ENCODE assay signal across 12 mouse cellular contexts in the genomic region with DNA sequence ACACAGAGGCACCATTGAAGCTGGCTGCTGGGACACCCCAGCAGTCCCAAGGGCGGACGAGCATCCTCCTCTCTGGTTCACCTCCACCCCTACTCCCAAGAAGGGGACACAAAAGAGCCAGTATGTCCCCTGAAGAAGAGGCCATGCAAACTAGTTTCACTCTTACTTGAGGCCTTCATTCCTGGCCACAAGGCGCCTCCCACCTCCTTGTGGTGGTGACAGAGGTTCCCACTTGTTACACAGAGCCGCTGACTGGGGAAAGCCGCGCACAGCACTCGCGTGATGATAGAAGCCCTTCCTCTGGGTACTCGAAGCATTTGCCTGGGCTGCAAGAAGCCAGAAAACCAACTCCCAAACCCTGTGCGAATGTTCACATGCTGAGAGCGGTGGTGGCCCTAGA. TPM values are rescaled to one million over a fixed set of nuclear protein-coding genes. Genes with fewer than 3 reads are reported as not detected.
DNase-seq lines count a peak whose midpoint lies in the region; ATAC-seq and TF ChIP-seq lines count a peak whose summit lies in the region.
"Had no signal": no experiment of that assay in that cellular context is flagged by ENCODE, and none has a peak within 500 bp of the region (broad histone marks: within the 10 kb centered on the region; RNA-seq: fewer than 3 reads in every experiment).

No protein-coding gene starts in this region.

- H3K4me3 ChIP-seq in kidney, postnatal 0 days (replicated peaks; ENCODE audit: low read depth, low read length): no peak overlapping the region
- H3K4me3 ChIP-seq: forebrain, embryonic 13.5 days; limb, embryonic 12.5 days had no signal

- WGBS in kidney, postnatal 0 days: 57% methylated on average over 11 of the region's 11 CpGs

- no peak overlapping the region for H3K4me2 ChIP-seq in kidney, postnatal 0 days (ENCODE audit: low read length)
- H3K4me2 ChIP-seq: forebrain, embryonic 13.5 days had no signal

- H3K4me1 ChIP-seq in kidney, postnatal 0 days (replicated peaks; ENCODE audit: insufficient read depth, low read length): peaks cover 71% of the 10 kb centered on the region

- no peak for TF ChIP-seq CTCF in kidney, postnatal 0 days (IDR thresholded peaks at IDR 0.05; ENCODE audit: low read depth)

- no peak for ATAC-seq in kidney, postnatal 0 days (replicated peaks; ENCODE audit: low FRiP score, low read depth)
- peak; percentile 77 for ATAC-seq in common myeloid progenitor, adult 5-6 weeks (replicated peaks; ENCODE audit: low read depth, poor library complexity, severe bottlenecking)
- ATAC-seq: forebrain, embryonic 13.5 days had no signal

- no peaks in the 10 kb centered on the region for H3K27me3 ChIP-seq in kidney, postnatal 0 days (ENCODE audit: insufficient read depth, low read length)
- H3K27me3 ChIP-seq: forebrain, embryonic 13.5 days; limb, embryonic 12.5 days had no signal

- peak overlapping the region; percentile 10; the same call in 1 of the 2 replicates for H3K27ac ChIP-seq in kidney, postnatal 0 days

- no peak overlapping the region for H3K9ac ChIP-seq in kidney, postnatal 0 days (ENCODE audit: low read depth, low read length)
- H3K9ac ChIP-seq: limb, embryonic 12.5 days had no signal

- H3K9me3 ChIP-seq in kidney, postnatal 0 days (replicated peaks; ENCODE audit: low read length): no peaks in the 10 kb centered on the region
- H3K9me3 ChIP-seq: forebrain, embryonic 13.5 days; limb, embryonic 12.5 days had no signal

- DNase-seq in embryo, embryonic 10 days (ENCODE audit: low spot score): peak; percentile 9
- no peak for DNase-seq in embryo, embryonic 9.5 days (ENCODE audit: extremely low spot score)
- no peak for DNase-seq in kidney, postnatal 0 days (ENCODE audit: low spot score)
- no peak for DNase-seq in kidney, postnatal 36 days
- peak; percentile 40 for DNase-seq in lung, postnatal 36 days
- no peak for DNase-seq in layer of hippocampus, postnatal 10 days (ENCODE audit: low spot score in 2 of 2)
- no peak for DNase-seq in spleen, postnatal 36 days (ENCODE audit: low spot score in 2 of 2)
- DNase-seq: cerebellum, postnatal 10 days; heart, postnatal 36 days had no signal

- no peaks in the 10 kb centered on the region for H3K36me3 ChIP-seq in kidney, postnatal 0 days (ENCODE audit: insufficient read depth, low read length)
- H3K36me3 ChIP-seq: limb, embryonic 12.5 days had no signal

RNA-seq across cellular contexts. Expression of a gene that starts 7.0 kb away (rescaled TPM):
- 94.0 and 103 TPM in 2 replicates for polyA plus RNA-seq in kidney, postnatal 0 days (2015; fragmentation: Nextera tagmentation; extraction: Ambion mirVana)
- 5.7 and 6.7 TPM in 2 replicates for total RNA-seq in common myeloid progenitor, adult 5-6 weeks (2017)
- total RNA-seq in layer of hippocampus, postnatal 10 days (2021): 10 to 100 TPM; 16.4 to 18.9 TPM

RNA-seq across cellular contexts. Expression of a gene that starts 23.6 kb away (rescaled TPM):
- polyA plus RNA-seq in kidney, postnatal 0 days (2015; fragmentation: Nextera tagmentation; extraction: Ambion mirVana): 47.6 and 50.4 TPM in 2 replicates
- total RNA-seq in common myeloid progenitor, adult 5-6 weeks (2017): 6.1 and 6.9 TPM in 2 replicates
- 10 to 100 TPM; 13.4 to 14.0 TPM for total RNA-seq in layer of hippocampus, postnatal 10 days (2021)

RNA-seq across cellular contexts. Expression of a gene that starts 23.8 kb away (rescaled TPM):
- polyA plus RNA-seq in kidney, postnatal 0 days (2015; fragmentation: Nextera tagmentation; extraction: Ambion mirVana): 144 and 157 TPM in 2 replicates
- 102 and 113 TPM in 2 replicates for total RNA-seq in common myeloid progenitor, adult 5-6 weeks (2017)
- 10 to 100 TPM; 52.4 to 54.0 TPM for total RNA-seq in layer of hippocampus, postnatal 10 days (2021)

RNA-seq across cellular contexts. Expression of a gene that starts 27.9 kb away (rescaled TPM):
- polyA plus RNA-seq in kidney, postnatal 0 days (2015; fragmentation: Nextera tagmentation; extraction: Ambion mirVana): 29.0 and 33.3 TPM in 2 replicates
- total RNA-seq in common myeloid progenitor, adult 5-6 weeks (2017): 13.8 and 22.7 TPM in 2 replicates
- total RNA-seq in layer of hippocampus, postnatal 10 days (2021): 10 to 100 TPM; 33.6 to 35.0 TPM

RNA-seq across cellular contexts. Expression of a gene that starts 51.9 kb away (rescaled TPM):
- polyA plus RNA-seq in kidney, postnatal 0 days (2015; fragmentation: Nextera tagmentation; extraction: Ambion mirVana): 44.4 and 47.2 TPM in 2 replicates
- 46.2 and 51.9 TPM in 2 replicates for total RNA-seq in common myeloid progenitor, adult 5-6 weeks (2017)
- total RNA-seq in layer of hippocampus, postnatal 10 days (2021): 10 to 100 TPM; 18.0 to 20.7 TPM

Comparison
In these comparisons a context has a peak if more than half of its experiments do, and no peak if none do; other contexts are left out.
1. DNase-seq: peak in embryo, embryonic 10 days (single experiment) and lung, postnatal 36 days (single experiment); none in embryo, embryonic 9.5 days (single experiment), kidney, postnatal 0 days (single experiment), kidney, postnatal 36 days (0 of 2), layer of hippocampus, postnatal 10 days (0 of 2) and spleen, postnatal 36 days (0 of 2).